Mouse (Mus musculus) forebrain, embryonic 13.5 days (tissue): ENCODE results near the gene Lhx2. TPM values are rescaled to one million over a fixed set of nuclear protein-coding genes. Genes with fewer than 3 reads are reported as not detected.

Source experiments
- ATAC-seq: fragments of 200-750 bp; cut with Nextera tagmentation; 2 replicates; pipeline ENCODE4 v1.8.0; 2017
- H3K27ac ChIP-seq: fragments of 300-500 bp; sonication (generic); 2 replicates; pipeline ENCODE4 v1.5.1; 2015; ENCODE audit warnings: inconsistent platforms, mild to moderate bottlenecking, moderate library complexity
- H3K27me3 ChIP-seq: fragments of 300-500 bp; sonication (generic); 2 replicates; pipeline ENCODE4 v1.6.1; 2015; ENCODE audit warnings: mild to moderate bottlenecking, inconsistent platforms
- H3K36me3 ChIP-seq: fragments of 300-500 bp; sonication (generic); 2 replicates; pipeline ENCODE4 v1.6.1; 2015; ENCODE audit warnings: mild to moderate bottlenecking, inconsistent platforms; ENCODE audit not compliant: poor library complexity, severe bottlenecking
- H3K4me1 ChIP-seq: fragments of 300-500 bp; sonication (generic); 2 replicates; pipeline ENCODE4 v1.6.1; 2015; ENCODE audit warnings: inconsistent platforms
- H3K4me2 ChIP-seq: fragments of 300-500 bp; sonication (generic); 2 replicates; pipeline ENCODE4 v1.6.1; 2015; ENCODE audit warnings: inconsistent platforms, mild to moderate bottlenecking, moderate library complexity
- H3K4me3 ChIP-seq: fragments of 300-500 bp; sonication (generic); 2 replicates; pipeline ENCODE4 v1.5.1; 2015; ENCODE audit warnings: mild to moderate bottlenecking, inconsistent platforms
- H3K9ac ChIP-seq: fragments of 300-500 bp; sonication (generic); 2 replicates; pipeline ENCODE4 v1.6.1; 2015; ENCODE audit warnings: mild to moderate bottlenecking, inconsistent platforms
- H3K9me3 ChIP-seq: fragments of 300-500 bp; sonication (generic); replicated peaks from 2 replicates; pipeline ENCODE4 v1.6.1; 2016; ENCODE audit warnings: inconsistent platforms
- WGBS: fragments of 180-500 bp; shearing (Covaris S2); methylation state at CpG from one replicate; pipeline ENCODE4 v1.1.7; 2015; 5-methylcytosine and 5-hydroxymethylcytosine counted together
- polyA plus RNA-seq: library from polyadenylated mRNA; unstranded; fragments of >200 nt; fragmentation: Nextera tagmentation; extraction: Ambion mirVana; gene quantifications from 2 replicates; pipeline ENCODE4 v1.2.1, GENCODE M21; 2015

The Lhx2 gene
- polyA plus RNA-seq, 1 experiment from 2014 or later, result 153 TPM

DNA sequence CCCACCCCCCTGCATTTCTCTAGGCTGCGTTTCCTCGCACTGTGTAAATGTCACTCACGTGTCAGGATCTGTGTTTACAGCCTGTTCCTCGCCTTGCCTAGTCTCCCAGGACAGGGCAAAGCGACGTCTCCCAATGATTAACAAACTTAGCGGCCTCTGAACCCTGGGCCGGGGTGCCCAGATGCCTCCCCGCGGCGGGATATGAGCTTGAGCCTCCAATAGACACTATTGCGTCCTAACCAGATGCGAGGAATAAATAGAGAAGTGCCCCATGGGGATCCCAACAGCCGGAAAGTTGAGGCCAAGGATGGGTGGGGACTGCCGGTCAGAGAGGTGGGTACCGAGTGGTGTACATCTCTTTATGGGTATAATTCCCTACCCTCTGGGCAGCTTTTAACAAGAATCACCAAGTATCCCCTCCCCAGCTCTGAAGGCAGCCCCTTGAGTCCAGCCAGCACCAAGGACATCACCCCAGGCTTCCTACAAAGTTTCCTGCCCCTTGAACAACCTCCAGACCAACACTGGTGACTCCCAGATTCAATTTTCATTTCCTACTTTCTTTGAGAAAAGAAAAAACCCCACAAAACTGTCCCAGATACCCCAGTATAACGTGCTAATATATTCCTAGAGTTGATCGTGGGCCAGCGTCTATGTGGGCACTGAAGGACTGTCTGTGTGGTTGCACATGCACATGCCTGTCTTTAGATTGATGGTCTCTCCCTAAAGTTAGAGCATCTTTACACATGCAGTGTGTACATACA, 9.8 kb downstream of the Lhx2 start:
- H3K4me1 ChIP-seq, result peaks cover 76% of the 10 kb centered on the region
- peaks cover 6% of the 10 kb centered on the region; the same call in 1 of the 2 replicates for H3K36me3 ChIP-seq
- H3K27ac ChIP-seq, result peak overlapping the region; percentile 99
- H3K9me3 ChIP-seq, result no peaks in the 10 kb centered on the region
- H3K9ac ChIP-seq, result peak overlapping the region; percentile 100
- peak overlapping the region; percentile 91 for H3K4me3 ChIP-seq
- 7% methylated on average over 19 of the region's 19 CpGs for WGBS
- H3K4me2 ChIP-seq, result peak overlapping the region; percentile 93
- peaks cover 44% of the 10 kb centered on the region for H3K27me3 ChIP-seq
- 0 out of 2 replicates have a peak, but pooled peaks have one; percentile 2 for ATAC-seq

DNA sequence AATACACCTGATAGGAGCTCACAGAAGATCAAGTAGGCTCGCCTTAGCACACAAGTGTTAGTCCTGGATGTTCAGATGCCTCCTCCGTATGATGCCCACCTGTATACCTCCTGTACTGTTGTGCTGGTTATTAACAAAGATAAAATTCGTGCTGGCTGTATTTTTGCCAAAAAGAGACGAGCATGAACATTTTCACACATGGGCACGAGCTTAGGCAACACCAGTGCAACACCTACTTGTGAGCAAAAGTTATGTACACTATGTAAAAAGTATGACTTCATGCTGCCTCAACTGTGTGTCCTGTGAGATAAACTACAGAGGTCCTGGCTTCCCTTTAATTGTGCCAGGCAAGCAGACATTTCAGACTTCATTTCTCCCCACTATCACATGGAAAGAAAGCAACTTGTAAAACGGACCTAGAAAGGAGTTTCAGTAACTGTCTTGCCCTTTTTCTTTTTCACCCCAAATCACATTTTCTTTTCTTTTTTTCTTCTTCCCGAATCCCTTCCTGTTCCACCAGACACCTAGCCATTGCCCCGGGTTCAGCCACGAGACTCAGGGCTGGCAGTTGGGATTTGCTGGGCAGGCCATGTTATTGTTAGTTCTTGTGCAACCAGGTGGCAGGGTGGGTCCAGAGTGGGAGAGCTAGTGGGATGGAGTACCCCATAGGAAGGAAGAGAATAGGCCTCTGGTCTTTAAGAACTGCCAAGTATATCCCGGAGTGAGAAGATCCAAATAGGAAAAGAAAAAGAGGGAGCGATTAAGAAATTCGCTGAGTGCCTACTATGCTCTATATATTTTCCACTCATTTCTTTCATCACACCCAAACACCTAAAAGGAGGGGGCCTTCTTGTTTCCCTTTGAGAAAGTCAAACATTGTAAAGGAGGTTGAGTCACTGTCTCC, 10.6 kb downstream of the Lhx2 start:
- peak overlapping the region; percentile 91 for H3K4me3 ChIP-seq
- 16% methylated on average over 12 of the region's 12 CpGs for WGBS
- ATAC-seq, result no peak
- H3K27me3 ChIP-seq, result peaks cover 39% of the 10 kb centered on the region
- H3K9me3 ChIP-seq, result no peaks in the 10 kb centered on the region
- H3K9ac ChIP-seq, result peak overlapping the region; percentile 100
- peaks cover 12% of the 10 kb centered on the region for H3K36me3 ChIP-seq
- H3K4me2 ChIP-seq, result peak overlapping the region; percentile 93
- H3K4me1 ChIP-seq, result peaks cover 79% of the 10 kb centered on the region
- H3K27ac ChIP-seq, result peak overlapping the region; percentile 99

DNA sequence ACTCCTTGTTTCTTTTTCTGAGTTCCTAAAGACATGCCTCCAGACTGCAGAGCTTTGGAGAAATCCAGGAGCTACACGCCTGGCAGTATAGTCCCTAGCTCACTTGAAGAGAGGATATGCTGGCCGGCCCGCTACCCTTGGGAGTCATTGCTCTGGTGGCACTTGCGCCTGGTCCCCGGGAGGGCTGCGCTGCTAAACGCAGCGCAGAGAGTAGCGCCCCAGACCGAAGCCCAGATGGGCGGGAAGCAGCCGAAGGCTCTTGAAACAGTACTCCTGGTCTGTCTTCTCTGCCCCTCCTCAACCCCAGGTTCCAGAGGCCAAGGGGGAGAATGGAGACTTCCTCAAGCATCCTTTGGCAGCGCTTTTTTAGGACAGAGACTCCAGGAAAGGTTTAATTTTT, 11.3 kb downstream of the Lhx2 start:
- Histone ChIP-seq H3K4me3 (peak overlapping the region; percentile 91), H3K9ac (peak overlapping the region; percentile 100), H3K27me3 (peaks cover 32% of the 10 kb centered on the region), H3K36me3 (peaks cover 19% of the 10 kb centered on the region), H3K4me1 (peaks cover 78% of the 10 kb centered on the region), H3K4me2 (peak overlapping the region; percentile 93), H3K27ac (peak overlapping the region; percentile 99), H3K9me3 (no peaks in the 10 kb centered on the region)
- peak; percentile 36 for ATAC-seq
- WGBS, result under 1% methylated on average over 13 of the region's 13 CpGs

DNA sequence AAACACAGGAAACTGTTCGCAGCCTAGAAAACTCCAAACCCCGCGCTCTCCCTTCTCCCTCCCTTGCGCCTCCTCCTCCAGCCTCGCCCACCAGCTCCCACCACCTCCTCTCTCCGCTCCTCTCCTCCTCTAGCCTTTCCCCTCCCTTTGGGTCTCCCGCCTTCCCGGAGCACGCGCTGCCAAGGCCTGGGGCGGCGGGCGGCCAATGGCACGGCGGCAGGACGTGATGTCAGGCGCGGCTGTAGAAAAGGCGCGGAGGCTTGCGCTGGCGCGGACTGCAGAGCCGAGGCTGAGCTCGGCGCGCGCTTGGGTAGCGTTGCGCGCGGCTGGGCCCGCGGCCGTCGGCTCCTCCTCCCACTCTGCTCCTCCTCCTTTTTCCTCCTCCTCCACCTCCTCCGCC, 11.7 kb downstream of the Lhx2 start:
- Histone ChIP-seq H3K27me3 (peaks cover 29% of the 10 kb centered on the region), H3K4me1 (peaks cover 76% of the 10 kb centered on the region), H3K4me3 (peak overlapping the region; percentile 91), H3K9me3 (no peaks in the 10 kb centered on the region), H3K36me3 (peaks cover 19% of the 10 kb centered on the region), H3K27ac (peak overlapping the region; percentile 99), H3K9ac (peak overlapping the region; percentile 100), H3K4me2 (peak overlapping the region; percentile 93)
- ATAC-seq, result peak; percentile 94
- WGBS, result under 1% methylated on average over 36 of the region's 37 CpGs

DNA sequence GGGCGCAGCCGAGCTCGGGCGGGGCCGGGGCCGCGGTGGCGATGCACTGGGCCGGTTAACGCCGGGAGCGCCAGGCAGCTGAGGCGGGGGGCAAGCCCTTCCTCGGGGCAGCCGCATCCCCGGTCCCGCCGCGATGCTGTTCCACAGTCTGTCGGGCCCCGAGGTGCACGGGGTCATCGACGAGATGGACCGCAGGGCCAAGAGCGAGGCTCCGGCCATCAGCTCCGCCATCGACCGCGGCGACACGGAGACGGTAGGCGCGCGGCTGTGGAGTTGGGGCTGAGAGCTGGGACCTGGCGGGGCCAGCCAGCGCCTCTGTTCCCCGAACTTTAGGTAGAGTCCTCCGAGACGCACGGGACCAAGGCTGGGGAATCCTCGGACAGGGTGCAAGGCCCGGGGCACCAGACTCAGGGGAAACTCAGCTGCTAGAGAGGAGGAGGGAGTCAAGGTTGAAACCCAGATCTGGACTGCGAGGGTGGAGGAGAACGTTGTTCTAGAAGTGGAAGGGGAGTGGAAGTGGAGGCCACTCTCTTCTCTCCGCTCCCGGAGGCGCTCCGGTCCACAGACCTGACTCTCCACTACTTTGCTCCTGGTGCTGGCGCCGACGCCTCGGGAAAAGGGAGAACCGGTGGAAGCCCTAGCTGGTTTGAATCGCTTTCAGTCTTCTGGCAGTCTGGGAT, 12.7 kb downstream of the Lhx2 start:
- peak; percentile 4; the same call in 1 of the 2 replicates for ATAC-seq
- peak overlapping the region; percentile 93 for H3K4me2 ChIP-seq
- no peaks in the 10 kb centered on the region for H3K9me3 ChIP-seq
- peak overlapping the region; percentile 91 for H3K4me3 ChIP-seq
- H3K9ac ChIP-seq, result peak overlapping the region; percentile 100
- peaks cover 24% of the 10 kb centered on the region for H3K36me3 ChIP-seq
- WGBS, result under 1% methylated on average over 56 of the region's 57 CpGs
- H3K4me1 ChIP-seq, result peaks cover 76% of the 10 kb centered on the region
- peaks cover 20% of the 10 kb centered on the region for H3K27me3 ChIP-seq
- H3K27ac ChIP-seq, result peak overlapping the region; percentile 99

DNA sequence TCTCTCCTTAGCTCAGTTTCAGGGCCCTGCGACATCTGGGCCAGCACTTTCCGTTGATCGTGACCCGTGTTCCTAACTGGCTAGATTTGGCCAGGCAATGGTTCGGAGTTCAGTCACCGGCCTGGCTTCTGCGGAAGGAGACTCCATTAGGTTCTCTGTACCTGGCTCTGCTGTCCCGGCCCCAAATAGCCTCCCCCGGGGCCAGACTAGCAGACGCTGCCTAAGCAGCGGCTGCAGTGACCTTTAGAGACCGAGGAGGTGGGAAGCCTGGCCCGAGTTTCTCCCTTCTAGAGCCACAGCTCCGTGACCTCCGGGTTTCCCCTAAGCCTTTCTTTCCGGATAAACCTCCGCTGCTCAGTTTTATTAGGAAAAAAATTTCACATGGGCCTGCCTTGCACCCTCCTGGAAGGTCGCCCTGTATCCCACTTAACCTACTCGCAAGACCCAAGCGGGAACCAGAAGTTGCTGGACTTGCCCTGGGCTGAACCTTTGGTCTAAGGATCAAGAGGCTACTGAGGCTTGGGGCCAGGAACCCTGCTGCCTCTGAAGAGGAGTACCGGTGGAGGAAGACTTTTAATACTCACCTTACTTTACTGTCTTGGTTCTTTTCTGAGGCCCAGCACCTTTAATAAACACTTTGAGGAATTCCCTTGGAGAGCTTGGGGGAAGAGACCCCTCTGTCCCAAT, 13.4 kb downstream of the Lhx2 start:
- ATAC-seq, result no peak
- under 1% methylated on average over 21 of the region's 21 CpGs for WGBS
- Histone ChIP-seq H3K9me3 (no peaks in the 10 kb centered on the region), H3K4me2 (peak overlapping the region; percentile 93), H3K4me1 (peaks cover 75% of the 10 kb centered on the region), H3K36me3 (peaks cover 24% of the 10 kb centered on the region), H3K27me3 (peaks cover 19% of the 10 kb centered on the region), H3K9ac (peak overlapping the region; percentile 100), H3K4me3 (peak overlapping the region; percentile 91), H3K27ac (peak overlapping the region; percentile 99)

DNA sequence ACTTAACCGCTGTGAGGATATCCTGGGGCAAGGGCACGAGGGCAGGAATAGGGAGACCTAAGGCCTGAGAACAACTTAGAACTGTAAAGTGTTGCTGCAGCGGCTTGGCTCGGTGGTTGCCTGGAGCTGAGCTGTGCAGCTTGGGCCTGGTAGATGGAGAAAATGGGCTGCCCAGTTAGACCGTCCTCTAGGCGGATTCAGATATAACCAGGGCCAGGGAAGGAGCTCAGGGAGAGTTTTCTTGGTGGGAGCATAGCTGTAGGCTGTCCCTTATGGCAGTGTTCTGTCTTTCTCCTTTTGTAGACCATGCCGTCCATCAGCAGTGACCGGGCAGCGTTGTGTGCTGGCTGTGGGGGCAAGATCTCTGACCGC, 13.9 kb downstream of the Lhx2 start:
- H3K4me1 ChIP-seq, result peaks cover 76% of the 10 kb centered on the region
- WGBS, result under 1% methylated on average over 10 of the region's 10 CpGs
- peak overlapping the region; percentile 91 for H3K4me3 ChIP-seq
- no peak for ATAC-seq
- no peaks in the 10 kb centered on the region for H3K9me3 ChIP-seq
- peaks cover 24% of the 10 kb centered on the region for H3K36me3 ChIP-seq
- H3K4me2 ChIP-seq, result peak overlapping the region; percentile 93
- peak overlapping the region; percentile 99 for H3K27ac ChIP-seq
- peaks cover 21% of the 10 kb centered on the region for H3K27me3 ChIP-seq
- H3K9ac ChIP-seq, result peak overlapping the region; percentile 100

DNA sequence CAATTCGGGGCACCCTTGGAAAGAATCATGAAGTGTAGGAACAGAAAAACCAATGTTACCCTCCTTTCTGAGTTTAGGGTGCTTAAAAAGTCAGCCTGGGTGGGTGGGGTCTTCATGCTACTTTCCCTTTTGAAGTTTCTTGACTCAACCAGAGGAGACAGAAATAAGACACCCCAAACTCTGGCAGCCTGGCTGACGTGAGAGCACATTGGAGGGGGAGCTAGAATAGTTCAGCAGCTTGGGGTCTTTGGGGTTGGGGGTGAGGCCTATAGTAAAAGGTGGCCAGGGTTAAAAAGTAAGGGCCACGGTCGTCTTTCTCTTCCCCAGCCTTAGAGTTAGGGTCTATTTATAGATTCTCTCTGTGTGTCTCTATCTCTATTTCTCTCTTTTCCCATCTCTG, 14.6 kb downstream of the Lhx2 start:
- Histone ChIP-seq H3K27ac (peak overlapping the region; percentile 99), H3K9me3 (no peaks in the 10 kb centered on the region), H3K4me3 (peak overlapping the region; percentile 91), H3K9ac (peak overlapping the region; percentile 100), H3K27me3 (peaks cover 22% of the 10 kb centered on the region), H3K36me3 (peaks cover 24% of the 10 kb centered on the region), H3K4me1 (peaks cover 76% of the 10 kb centered on the region), H3K4me2 (peak overlapping the region; percentile 93)
- no peak for ATAC-seq
- 13% methylated on average over 4 of the region's 4 CpGs for WGBS

DNA sequence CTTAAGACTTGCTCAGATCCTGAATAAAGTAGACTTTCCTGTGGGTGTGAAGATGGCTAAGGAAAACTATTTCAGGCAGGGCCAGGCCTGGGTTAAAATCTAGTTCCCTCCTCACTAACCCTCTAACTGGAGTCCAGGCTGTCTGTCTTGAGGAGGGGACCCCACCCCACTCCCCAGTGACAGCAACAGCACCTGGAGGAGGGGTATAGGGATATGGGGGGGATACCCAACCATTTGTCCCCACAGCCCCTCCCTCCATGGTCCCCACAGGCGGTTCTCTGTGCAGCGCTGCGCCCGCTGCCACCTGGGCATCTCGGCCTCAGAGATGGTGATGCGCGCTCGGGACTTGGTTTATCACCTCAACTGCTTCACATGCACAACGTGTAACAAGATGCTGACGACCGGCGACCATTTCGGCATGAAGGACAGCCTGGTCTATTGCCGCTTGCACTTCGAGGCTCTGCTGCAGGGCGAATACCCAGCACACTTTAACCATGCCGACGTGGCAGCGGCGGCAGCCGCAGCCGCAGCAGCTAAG, 15.2 kb downstream of the Lhx2 start:
- Histone ChIP-seq H3K9ac (peak overlapping the region; percentile 100), H3K36me3 (peaks cover 30% of the 10 kb centered on the region), H3K27me3 (peaks cover 19% of the 10 kb centered on the region), H3K4me2 (peak overlapping the region; percentile 93), H3K4me3 (peak overlapping the region; percentile 91), H3K9me3 (no peaks in the 10 kb centered on the region), H3K4me1 (peaks cover 76% of the 10 kb centered on the region), H3K27ac (peak overlapping the region; percentile 99)
- 1% methylated on average over 22 of the region's 22 CpGs for WGBS
- ATAC-seq, result no peak

DNA sequence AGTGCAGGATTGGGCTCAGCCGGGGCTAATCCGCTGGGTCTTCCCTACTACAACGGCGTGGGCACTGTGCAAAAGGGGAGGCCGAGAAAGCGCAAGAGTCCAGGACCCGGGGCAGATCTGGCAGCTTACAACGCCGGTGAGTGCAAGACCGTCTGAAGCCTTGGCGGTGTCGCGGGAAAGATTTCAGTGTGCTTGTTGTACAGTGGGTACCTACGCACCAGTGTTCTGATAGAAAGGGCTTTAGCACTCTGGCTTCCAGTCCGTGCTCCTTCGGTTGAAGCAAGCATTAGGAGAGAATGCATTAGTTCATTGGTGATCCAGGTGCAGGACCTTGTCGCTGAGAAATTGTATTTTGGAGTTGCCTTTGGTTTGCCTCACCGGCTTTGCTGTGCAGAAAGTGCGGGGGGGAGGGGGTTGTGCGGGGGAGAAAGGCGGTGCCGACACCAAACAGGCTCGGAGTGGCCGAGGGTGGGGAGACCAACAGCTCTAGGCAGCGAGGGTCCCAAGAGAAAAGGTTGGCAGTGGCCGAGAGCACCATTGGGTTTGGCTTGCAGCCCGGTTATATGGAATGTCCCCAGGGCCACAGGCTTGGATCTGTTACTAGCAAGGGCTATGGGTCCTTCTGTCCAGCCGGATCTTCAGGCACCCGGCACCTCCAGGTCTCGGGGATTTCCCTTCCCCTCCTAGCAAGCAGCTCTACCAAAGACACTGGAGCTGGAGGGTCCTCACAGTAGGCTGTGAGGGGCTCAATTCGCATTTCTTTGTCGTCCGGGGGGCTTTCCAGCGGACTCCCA, 15.8 kb downstream of the Lhx2 start:
- peak overlapping the region; percentile 91 for H3K4me3 ChIP-seq
- peaks cover 76% of the 10 kb centered on the region for H3K4me1 ChIP-seq
- H3K9ac ChIP-seq, result peak overlapping the region; percentile 100
- H3K4me2 ChIP-seq, result peak overlapping the region; percentile 93
- no peaks in the 10 kb centered on the region for H3K9me3 ChIP-seq
- WGBS, result under 1% methylated on average over 34 of the region's 34 CpGs
- peaks cover 23% of the 10 kb centered on the region for H3K27me3 ChIP-seq
- no peak for ATAC-seq
- peak overlapping the region; percentile 99 for H3K27ac ChIP-seq
- H3K36me3 ChIP-seq, result peaks cover 36% of the 10 kb centered on the region
